Mouse (Mus musculus) bone marrow macrophage, adult 2 months (primary cell): ENCODE results near the gene Creb5. TPM values are rescaled to one million over a fixed set of nuclear protein-coding genes. Genes with fewer than 3 reads are reported as not detected.

Experiments
- H3K27ac ChIP-seq: 2 replicates; pipeline ENCODE4 v1.5.1; 2012; ENCODE audit warnings: low read depth, low read length; ENCODE audit not compliant: insufficient read depth
- H3K4me1 ChIP-seq: 2 replicates; pipeline ENCODE4 v1.6.1; 2012; ENCODE audit warnings: low read length; ENCODE audit not compliant: control insufficient read depth, insufficient read depth
- H3K4me3 ChIP-seq: 2 replicates; pipeline ENCODE4 v1.5.1; 2012; ENCODE audit warnings: mild to moderate bottlenecking, low read length, moderate library complexity; ENCODE audit not compliant: insufficient read depth
- CTCF ChIP-seq: IDR thresholded peaks from 2 replicates; pipeline ENCODE4 v1.5.1; 2012; ENCODE audit warnings: low read depth, mild to moderate bottlenecking, low read length, moderate library complexity
- POLR2A ChIP-seq: IDR thresholded peaks from 2 replicates; pipeline ENCODE4 v1.6.1; 2012; ENCODE audit warnings: mild to moderate bottlenecking, low read depth, low read length, borderline replicate concordance
- polyA plus RNA-seq: library from polyadenylated mRNA; stranded (reverse); fragments of >200 nt; gene quantifications from 2 replicates; pipeline ENCODE4 v1.2.4, GENCODE M21; 2012; ENCODE audit not compliant: missing spikeins, insufficient read depth, insufficient read length

Gene Creb5
- polyA plus RNA-seq, 1 experiment = 26.2 TPM

DNA sequence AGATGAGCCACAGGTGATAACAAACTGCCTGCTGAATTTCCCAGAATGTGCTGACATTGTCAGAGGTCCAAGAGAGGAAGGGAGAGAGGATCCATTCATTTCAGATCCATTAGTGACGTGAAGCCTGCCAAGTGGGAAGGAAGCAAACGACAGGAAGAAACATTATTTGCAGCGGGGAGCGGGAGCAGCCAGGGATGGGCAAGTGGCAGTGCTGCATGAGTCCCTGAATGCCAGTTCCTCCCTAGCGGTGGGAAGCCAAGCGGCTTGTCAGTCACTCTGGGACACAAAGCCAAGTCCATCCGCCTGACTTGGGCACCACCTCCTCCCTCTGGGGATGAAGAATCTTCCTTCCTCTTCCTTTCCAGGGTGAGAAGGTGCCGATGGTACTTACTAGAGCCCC is 183.5 kb downstream of the Creb5 start:
- no peaks in the 10 kb centered on the region for H3K4me1 ChIP-seq
- H3K4me3 ChIP-seq = no peak overlapping the region
- no peak overlapping the region for H3K27ac ChIP-seq
- TF ChIP-seq POLR2A (no peak), CTCF (no peak)

DNA sequence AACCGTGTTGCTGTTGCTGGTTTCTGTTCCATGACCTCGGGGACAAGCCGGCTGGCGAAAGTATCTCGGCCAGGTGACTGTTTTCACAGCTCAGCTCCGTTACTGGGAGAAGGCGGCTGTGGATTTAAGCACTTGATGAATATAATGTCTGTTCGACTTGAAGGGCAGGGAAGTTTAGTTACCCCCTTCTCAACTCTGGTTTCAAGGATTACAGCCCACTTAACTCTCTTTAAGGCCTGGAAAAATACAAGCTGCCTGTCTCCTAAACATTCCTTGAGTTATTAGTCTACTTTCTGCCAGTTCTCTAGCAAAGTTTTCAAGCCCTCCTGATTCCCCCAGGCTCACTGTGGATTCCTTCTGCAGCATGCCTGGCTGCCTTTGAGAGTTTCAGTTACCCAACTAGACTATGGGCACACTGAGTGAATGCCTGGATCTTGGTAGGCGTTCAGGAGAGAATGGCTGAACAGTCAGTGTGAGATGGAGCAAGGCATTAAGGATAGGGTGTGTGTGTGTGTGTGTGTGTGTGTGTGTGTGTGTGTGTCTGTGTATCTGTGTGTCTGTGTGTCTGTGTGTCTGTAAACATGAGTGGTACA is 184.0 kb downstream of the Creb5 start:
- Histone ChIP-seq H3K4me3 (no peak overlapping the region), H3K27ac (no peak overlapping the region), H3K4me1 (no peaks in the 10 kb centered on the region)
- TF ChIP-seq CTCF (no peak), POLR2A (no peak)

DNA sequence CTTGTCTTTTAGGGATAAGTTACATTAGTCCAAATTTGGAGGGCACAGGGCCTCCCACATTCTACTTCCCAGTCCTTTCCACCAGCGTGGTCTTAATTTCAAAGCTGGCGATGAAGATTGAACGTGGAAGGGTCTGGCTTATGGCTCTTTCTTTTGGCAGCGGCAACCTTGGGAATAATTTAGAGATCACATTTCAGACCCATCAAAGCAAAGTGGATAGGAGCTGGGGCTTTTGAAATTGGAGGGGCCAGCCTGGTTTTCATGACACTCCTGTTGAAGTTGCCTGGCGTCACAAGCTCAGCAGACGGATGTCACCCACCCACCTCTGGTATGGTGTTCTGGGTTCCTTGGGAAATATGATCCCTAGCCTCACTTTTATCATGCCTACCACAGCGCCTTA is 185.7 kb downstream of the Creb5 start:
- Histone ChIP-seq H3K27ac (no peak overlapping the region), H3K4me1 (no peaks in the 10 kb centered on the region), H3K4me3 (no peak overlapping the region)
- TF ChIP-seq POLR2A (no peak), CTCF (no peak)

GRCm38 (mm10) chr6:53477501-53477900 is 190.4 kb downstream of the Creb5 start:
- TF ChIP-seq CTCF = no peak
- no peak for TF ChIP-seq POLR2A
- H3K4me1 ChIP-seq = no peaks in the 10 kb centered on the region
- H3K4me3 ChIP-seq = no peak overlapping the region
- H3K27ac ChIP-seq = no peak overlapping the region

DNA sequence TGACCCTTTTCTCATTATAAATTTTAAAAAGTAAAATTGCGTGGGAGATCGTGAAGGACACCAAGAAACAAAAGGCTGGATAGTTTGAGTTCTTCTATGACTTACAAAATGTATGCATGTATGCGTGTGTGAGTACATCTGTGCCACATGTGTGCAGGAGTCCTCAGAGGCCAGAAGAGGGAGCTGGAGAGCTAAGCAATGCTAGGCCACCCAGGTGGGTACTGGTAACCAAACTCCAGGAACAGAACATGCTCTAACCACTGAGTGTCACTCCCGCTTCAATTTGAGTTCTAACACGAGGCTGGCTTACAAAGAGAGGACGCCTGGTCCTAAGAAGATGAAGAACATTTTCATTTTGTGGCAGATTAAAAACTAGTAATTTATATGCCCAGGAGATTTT is 203.8 kb downstream of the Creb5 start:
- Histone ChIP-seq H3K27ac (no peak overlapping the region), H3K4me3 (no peak overlapping the region), H3K4me1 (peaks cover 2% of the 10 kb centered on the region; the same call in 1 of the 2 replicates)
- no peak for TF ChIP-seq POLR2A
- no peak for TF ChIP-seq CTCF

DNA sequence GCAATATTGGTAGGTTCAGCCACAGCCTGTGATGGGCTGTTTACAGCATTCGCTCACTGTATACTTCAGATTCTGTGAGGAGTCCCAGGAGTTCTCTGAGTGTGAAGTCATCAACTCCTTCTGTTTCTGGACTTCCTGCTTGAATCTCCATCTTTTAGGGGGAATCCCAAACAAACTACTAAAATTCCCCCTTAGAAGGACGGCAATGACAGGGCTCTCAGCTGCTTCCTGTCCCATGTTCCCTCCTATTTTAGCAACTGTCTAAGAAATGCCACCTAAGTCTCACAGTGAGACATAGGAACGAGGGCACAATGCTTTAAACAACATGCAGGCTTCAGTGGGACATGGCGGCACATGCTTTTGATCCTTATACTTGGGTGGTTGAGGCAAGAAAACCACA is 204.3 kb downstream of the Creb5 start:
- Histone ChIP-seq H3K27ac (no peak overlapping the region), H3K4me3 (no peak overlapping the region), H3K4me1 (peaks cover 3% of the 10 kb centered on the region)
- TF ChIP-seq POLR2A (no peak), CTCF (no peak)

GRCm38 (mm10) chr6:53493864-53494263 is 206.8 kb downstream of the Creb5 start:
- peaks cover 6% of the 10 kb centered on the region for H3K4me1 ChIP-seq
- H3K27ac ChIP-seq = no peak overlapping the region
- TF ChIP-seq POLR2A (no peak), CTCF (no peak)
- H3K4me3 ChIP-seq = no peak overlapping the region

DNA sequence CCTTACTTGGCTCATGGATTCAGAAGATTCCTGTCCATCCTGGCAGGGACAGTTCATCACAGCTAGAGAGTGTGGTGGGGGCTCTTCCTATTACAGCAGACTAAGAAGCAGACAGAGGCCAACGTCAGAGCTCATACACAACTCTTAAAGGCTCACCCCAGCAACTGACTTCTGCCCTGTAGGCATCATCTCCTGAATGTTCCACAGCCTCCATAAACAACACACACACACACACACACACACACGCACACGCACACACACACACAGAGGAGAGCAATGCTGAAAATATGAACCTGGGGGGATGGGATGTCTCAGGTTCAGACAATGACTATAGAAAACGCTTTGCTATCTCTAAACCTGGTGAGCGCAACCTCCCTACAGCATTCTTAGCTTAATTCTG is 208.6 kb downstream of the Creb5 start:
- H3K4me1 ChIP-seq = peaks cover 6% of the 10 kb centered on the region
- H3K4me3 ChIP-seq = no peak overlapping the region
- H3K27ac ChIP-seq = no peak overlapping the region
- no peak for TF ChIP-seq POLR2A
- no peak for TF ChIP-seq CTCF

DNA sequence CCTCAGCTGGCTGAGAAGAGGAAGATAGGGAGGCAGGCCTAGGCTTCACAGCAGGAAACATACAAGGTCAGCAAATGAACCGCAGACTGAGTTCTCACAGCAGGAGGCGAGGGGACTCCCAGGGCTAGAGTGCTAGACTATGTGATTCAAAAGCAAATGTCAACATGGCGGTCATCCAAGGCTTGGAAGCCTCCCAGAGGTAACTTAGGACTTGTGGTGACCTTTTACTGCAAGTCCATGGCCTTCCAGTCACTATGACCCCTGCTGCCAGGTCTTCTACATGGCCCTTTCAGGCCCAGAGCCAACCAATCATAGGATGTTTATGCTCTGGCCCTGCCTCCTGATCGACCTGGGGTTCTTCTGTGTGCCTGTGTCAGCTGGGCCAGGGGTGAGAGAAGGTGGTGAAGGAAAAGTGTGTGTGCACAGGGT is 209.3 kb downstream of the Creb5 start:
- Histone ChIP-seq H3K27ac (no peak overlapping the region), H3K4me3 (no peak overlapping the region), H3K4me1 (peaks cover 6% of the 10 kb centered on the region)
- TF ChIP-seq POLR2A = no peak
- TF ChIP-seq CTCF = no peak

GRCm38 (mm10) chr6:53497904-53498536 is 210.9 kb downstream of the Creb5 start:
- Histone ChIP-seq H3K27ac (no peak overlapping the region), H3K4me1 (peaks cover 12% of the 10 kb centered on the region), H3K4me3 (no peak overlapping the region)
- TF ChIP-seq CTCF = no peak
